Mouse (Mus musculus) lung, postnatal 0 days (tissue): ENCODE data around the gene Naip2. TPM values are rescaled to one million over a fixed set of nuclear protein-coding genes. Genes with fewer than 3 reads are reported as not detected.
"Not testable (repeated sequence)": the region's sequence is repeated elsewhere in the genome, so short reads cannot be mapped to it uniquely, and the experiment has no call there.

Experiments
- ATAC-seq: fragments of 200-750 bp; cut with Nextera tagmentation; 2 replicates; pipeline ENCODE4 v1.8.0; 2017; ENCODE audit warnings: moderate library complexity
- DNase-seq: peaks from one replicate; pipeline ENCODE4 v3.0.0-alpha.2; 2016; ENCODE audit warnings: low spot score
- H3K27ac ChIP-seq: fragments of 300-500 bp; sonication (generic); 2 replicates; pipeline ENCODE4 v1.5.1; 2014; ENCODE audit warnings: antibody characterized with exemption, mild to moderate bottlenecking, low read length, mixed read lengths
- H3K27me3 ChIP-seq: fragments of 300-500 bp; sonication (generic); replicated peaks from 2 replicates; pipeline ENCODE4 v1.6.1; 2014; ENCODE audit warnings: low read length, mixed read lengths; ENCODE audit not compliant: insufficient read depth
- H3K36me3 ChIP-seq: fragments of 300-500 bp; sonication (generic); 2 replicates; pipeline ENCODE4 v1.6.1; 2014; ENCODE audit warnings: low read length, mixed read lengths; ENCODE audit not compliant: insufficient read depth
- H3K4me1 ChIP-seq: fragments of 300-500 bp; sonication (generic); 2 replicates; pipeline ENCODE4 v1.6.1; 2014; ENCODE audit warnings: antibody characterized with exemption, low read depth, low read length, mixed read lengths; ENCODE audit not compliant: insufficient read depth
- H3K4me2 ChIP-seq: fragments of 300-500 bp; sonication (generic); replicated peaks from 2 replicates; pipeline ENCODE4 v1.6.1; 2014; ENCODE audit warnings: low read depth, mild to moderate bottlenecking, low read length, moderate library complexity, mixed read lengths
- H3K4me3 ChIP-seq: fragments of 300-500 bp; sonication (generic); 2 replicates; pipeline ENCODE4 v1.5.1; 2014; ENCODE audit warnings: low read depth, low read length
- H3K9ac ChIP-seq: fragments of 300-500 bp; sonication (generic); replicated peaks from 2 replicates; pipeline ENCODE4 v1.6.1; 2014; ENCODE audit warnings: low read depth, mild to moderate bottlenecking
- H3K9me3 ChIP-seq: fragments of 300-500 bp; sonication (generic); 2 replicates; pipeline ENCODE4 v1.6.1; 2016; ENCODE audit warnings: low read length, mixed read lengths
- CTCF ChIP-seq: IDR thresholded peaks from 2 replicates; pipeline ENCODE4 v1.5.1; 2016; ENCODE audit warnings: antibody characterized with exemption, mild to moderate bottlenecking
- EP300 ChIP-seq: IDR thresholded peaks from 2 replicates; pipeline ENCODE4 v1.6.1; 2016; ENCODE audit warnings: antibody characterized with exemption, mild to moderate bottlenecking, control low read depth
- WGBS: fragments of 180-500 bp; shearing (Covaris S2); extraction: QIAGEN DNeasy Blood & Tissue Kit; methylation state at CpG from one replicate; pipeline ENCODE4 v1.1.7; 2014; 5-methylcytosine and 5-hydroxymethylcytosine counted together
- polyA plus RNA-seq: library from polyadenylated mRNA; unstranded; fragments of >200 nt; fragmentation: Nextera tagmentation; extraction: Ambion mirVana; gene quantifications from 2 replicates; pipeline ENCODE4 v1.2.1, GENCODE M21; 2015

Gene Naip2
- polyA plus RNA-seq, result 0.84 and 1.3 TPM in 2 replicates

GRCm38 (mm10) chr13:100201659-100202333, at the start of gene Naip2:
Gene Naip2 (minus strand): TSS chr13:100202092.
- not testable (repeated sequence) for H3K4me2 ChIP-seq, H3K27ac ChIP-seq, H3K36me3 ChIP-seq, H3K4me1 ChIP-seq, H3K9me3 ChIP-seq, H3K9ac ChIP-seq, H3K27me3 ChIP-seq, H3K4me3 ChIP-seq
- peak; percentile 14 for DNase-seq
- ATAC-seq, result peak; percentile 56; the same call in 1 of the 2 replicates
- WGBS, result 31% methylated on average over 3 of the region's 3 CpGs

DNA sequence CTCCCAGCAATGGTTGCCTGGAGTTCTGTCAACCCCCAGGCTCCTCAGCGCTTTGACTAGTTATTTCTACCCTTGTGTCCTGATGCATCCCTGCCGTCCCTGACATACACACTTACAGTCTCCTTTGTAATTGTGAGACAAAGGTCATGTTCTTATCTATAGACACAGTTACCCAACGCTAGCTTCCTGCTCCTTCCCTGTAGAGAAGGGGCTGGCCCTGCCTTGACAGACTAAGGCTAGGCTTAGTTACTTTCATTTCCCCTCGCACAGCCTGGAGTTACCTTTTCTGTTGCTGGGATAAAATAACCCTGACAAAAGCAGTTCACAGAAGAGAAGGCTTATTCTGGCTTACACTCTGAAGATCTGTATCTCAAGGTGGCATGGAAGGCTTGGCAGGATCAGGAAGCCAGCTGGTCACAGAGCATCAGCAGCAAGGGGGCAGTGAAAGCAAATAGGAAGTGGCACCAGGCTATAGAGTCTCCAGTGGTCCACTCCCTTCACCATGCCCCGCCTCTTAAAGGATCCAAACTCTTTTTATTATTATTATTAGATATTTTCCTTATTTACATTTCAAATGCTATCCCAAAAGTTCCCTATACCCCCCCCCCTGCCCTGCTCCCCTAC, 45.1 kb upstream of the Naip2 start:
- H3K27me3 ChIP-seq, result not testable (repeated sequence)
- WGBS, result 56% methylated on average over 5 of the region's 5 CpGs
- peak; percentile 26; the same call in 1 of the 2 replicates for ATAC-seq

DNA sequence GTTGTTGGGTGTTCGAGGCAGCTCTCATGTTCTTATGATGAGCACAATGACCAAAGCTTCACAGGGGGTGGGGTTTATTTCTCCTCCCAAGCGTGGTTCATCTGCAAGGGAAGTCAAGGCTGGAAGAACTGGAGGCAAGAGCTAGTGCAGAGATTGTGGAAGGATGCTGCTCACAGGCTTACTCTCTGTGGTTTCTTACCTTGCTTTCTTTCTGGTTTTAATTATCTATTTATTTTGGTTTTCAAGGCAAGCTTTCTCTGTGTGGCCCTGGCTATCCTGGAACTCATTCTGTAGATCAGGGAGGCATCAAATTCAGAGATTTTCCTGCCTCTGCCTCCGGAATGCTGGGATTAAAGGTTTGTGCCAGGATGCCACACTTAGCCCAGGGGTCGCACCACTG, 44.3 kb upstream of the Naip2 start, which contains the start of gene Naip5:
Naip5 (minus strand) TSS at position 101 of the 400 bp plus-strand sequence.
- WGBS, result 74% methylated on average over 4 of the region's 4 CpGs
- not testable (repeated sequence) for H3K36me3 ChIP-seq, H3K27ac ChIP-seq, ATAC-seq, H3K27me3 ChIP-seq, DNase-seq, H3K4me1 ChIP-seq, H3K4me2 ChIP-seq, H3K9me3 ChIP-seq, H3K4me3 ChIP-seq, H3K9ac ChIP-seq

More for the DNA sequence above, 45.1 kb upstream of the Naip2 start:
- H3K36me3 ChIP-seq, H3K4me2 ChIP-seq, H3K27ac ChIP-seq, DNase-seq, H3K9ac ChIP-seq, H3K4me3 ChIP-seq, H3K9me3 ChIP-seq, H3K4me1 ChIP-seq: not testable (repeated sequence)

- Histone ChIP-seq H3K36me3 (no peaks in the 10 kb centered on the region), H3K9ac (no peak overlapping the region), H3K27me3 (no peaks in the 10 kb centered on the region), H3K27ac (no peak overlapping the region), H3K4me2 (no peak overlapping the region), H3K4me3 (no peak overlapping the region), H3K4me1 (no peaks in the 10 kb centered on the region), H3K9me3 (no peaks in the 10 kb centered on the region)
- no peak for TF ChIP-seq EP300
- TF ChIP-seq CTCF, result no peak
- DNase-seq (no peak), ATAC-seq (no peak)
These were observed 41.8 kb upstream of the Naip2 start for GRCm38 (mm10) chr13:100243702-100244101.

DNA sequence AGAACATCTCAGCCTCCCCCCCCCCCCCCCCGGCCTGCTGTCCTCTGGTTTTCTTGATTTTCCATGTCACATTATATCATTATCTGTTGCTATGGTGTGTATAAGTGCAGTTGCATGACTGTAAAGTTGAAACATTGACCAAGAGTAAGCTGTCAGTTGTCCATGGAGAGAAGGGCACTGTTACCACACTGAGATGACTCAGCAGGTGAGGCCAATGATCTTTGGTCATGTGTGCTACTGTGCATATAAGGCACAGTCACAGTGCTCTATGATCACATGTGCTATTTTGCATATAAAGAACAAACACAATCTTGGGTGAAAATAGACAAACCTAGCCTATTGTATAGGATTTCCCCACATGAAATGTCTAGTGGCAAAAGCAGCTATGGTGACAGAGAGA, 11.8 kb upstream of the Naip2 start:
- DNase-seq, H3K27ac ChIP-seq, H3K4me3 ChIP-seq, ATAC-seq, H3K9me3 ChIP-seq, H3K27me3 ChIP-seq, H3K4me2 ChIP-seq, H3K36me3 ChIP-seq, H3K4me1 ChIP-seq, H3K9ac ChIP-seq: not testable (repeated sequence)
- 20% methylated on average over 1 of the region's 1 CpGs for WGBS

DNA sequence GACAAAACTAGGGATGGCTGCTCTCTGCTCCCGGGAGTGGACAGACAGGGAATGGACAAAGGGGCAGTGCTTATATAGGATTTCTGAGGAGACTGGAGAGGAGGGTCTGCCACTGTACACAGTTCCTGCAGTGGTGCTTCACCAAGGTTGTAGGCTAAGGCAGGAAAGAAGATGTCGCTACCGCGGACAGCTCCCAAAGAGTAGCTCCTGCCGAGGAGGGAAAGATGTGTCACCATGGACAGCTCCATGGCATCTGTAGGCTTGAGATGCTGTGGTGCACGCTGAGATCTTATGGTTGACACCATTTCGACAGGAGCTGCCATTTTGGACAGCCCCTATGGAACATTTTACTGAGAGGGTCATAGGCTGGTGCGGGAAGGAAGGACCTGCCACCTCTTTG, 8.6 kb upstream of the Naip2 start:
- 23% methylated on average over 8 of the region's 8 CpGs for WGBS
- Histone ChIP-seq H3K9me3 (no peaks in the 10 kb centered on the region), H3K4me1 (no peaks in the 10 kb centered on the region), H3K4me2 (no peak overlapping the region), H3K27me3 (no peaks in the 10 kb centered on the region), H3K27ac (no peak overlapping the region), H3K36me3 (no peaks in the 10 kb centered on the region), H3K9ac (no peak overlapping the region), H3K4me3 (no peak overlapping the region)
- no peak for TF ChIP-seq EP300
- no peak for TF ChIP-seq CTCF
- ATAC-seq (no peak), DNase-seq (peak; percentile 61)
